Mouse (Mus musculus) urinary bladder, postnatal 10 days (tissue): Measurements from ENCODE around the gene Zfp871.

Source experiments
- DNase-seq: peaks from one replicate; pipeline ENCODE4 v3.0.0; 2022; ENCODE audit warnings: low spot score

Zfp871 gene

DNA sequence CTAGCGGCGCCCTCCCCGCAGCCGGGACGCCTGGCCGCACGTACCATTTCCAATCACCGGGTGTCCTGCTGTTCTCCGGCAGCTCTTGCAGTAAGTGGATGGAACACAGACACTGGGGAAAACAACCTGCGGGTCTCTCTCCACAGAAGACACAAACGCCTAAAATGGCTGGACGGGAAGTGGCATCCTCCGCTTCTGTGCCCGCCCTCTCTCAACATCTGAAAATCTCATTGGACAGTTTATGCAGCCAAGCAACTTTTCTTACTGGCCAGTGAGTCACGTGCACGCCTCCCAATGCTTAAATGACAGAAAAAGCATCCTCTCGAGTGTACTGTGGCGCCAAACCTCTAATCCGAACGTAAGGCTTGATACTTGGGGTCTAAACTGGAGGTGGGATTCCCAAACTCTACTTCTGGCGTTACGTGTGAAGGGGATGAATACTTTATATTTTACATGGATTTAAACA lies at the start of gene Zfp871:
Gene Zfp871, minus strand, starts transcription at position 194 of the 466 bp plus-strand sequence.
- DNase-seq = peak; percentile 20

DNA sequence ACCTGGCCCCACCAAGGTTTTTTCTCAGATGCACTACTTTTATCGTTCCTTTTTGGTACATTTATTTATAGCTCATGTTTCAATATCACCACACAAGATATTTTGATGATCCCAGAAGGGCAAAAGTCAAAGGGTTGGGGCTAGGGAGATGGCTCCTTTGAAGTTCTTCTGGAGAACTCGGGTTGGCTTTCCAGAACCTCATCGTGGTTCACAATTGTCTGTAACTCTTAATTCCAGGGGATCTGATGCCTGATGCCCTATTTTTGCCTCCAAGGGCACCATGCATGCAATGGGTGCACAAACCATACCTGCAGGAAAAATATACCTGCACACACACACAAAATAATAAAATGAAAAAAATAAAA lies 42.3 kb upstream of the Zfp871 start:
- no peak for DNase-seq

- no peak for DNase-seq
Observed at GRCm38 (mm10) chr17:32829540-32830417, 41.7 kb upstream of the Zfp871 start, which contains the start of gene Zfp799. Gene Zfp799, minus strand, starts transcription at chr17:32830261.

DNA sequence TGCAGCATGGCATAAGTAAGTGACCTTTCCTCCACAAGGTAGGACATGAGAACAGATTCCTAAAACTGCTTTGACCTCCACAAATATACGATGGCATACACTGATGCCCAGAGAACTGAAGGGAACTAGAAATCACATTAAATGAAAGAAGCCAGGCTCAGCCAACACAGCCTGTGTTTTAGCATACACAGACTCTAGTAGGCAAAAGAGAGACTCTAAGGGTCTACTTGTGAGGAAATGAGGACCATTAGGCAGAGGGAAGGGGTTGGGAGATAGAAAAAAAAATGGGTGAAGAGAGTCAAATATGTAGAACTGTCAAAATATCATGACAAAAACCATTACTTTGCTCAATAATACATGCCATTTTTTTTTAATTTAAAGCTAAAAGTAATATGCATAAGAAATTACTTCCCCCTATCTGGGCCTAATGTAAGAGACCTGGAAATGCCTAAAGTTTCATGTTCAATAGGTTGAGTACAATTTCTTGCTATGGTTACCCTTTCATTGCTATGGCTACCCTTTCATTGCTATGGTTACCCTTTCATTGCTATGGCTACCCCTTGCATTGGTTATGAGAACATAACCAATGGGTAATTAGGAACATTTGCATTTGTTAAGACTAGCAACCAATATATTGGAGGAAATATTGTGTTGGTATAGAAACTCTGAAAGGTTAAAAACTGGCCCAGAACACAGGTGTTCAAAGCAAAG lies 28.1 kb upstream of the Zfp871 start:
- DNase-seq = no peak

DNA sequence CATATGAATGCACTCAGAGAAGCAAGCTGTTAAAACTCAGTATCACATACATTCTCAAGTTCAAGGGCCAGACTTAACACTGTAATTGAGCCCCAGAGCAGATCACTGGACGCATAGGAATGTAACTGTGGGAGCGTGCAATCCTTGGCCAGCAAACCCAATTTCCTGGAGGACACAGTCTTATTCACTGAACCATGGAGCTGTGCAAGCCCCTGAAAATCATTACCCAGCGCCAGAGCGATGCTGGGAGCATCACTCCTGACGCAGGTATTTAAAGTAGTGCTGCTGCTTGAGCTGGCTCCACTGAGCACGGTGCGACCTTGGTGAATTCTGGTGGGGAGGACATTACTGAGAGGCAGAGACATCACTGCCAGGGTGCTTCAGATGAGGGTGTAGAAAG lies 26.0 kb upstream of the Zfp871 start:
- no peak for DNase-seq

DNA sequence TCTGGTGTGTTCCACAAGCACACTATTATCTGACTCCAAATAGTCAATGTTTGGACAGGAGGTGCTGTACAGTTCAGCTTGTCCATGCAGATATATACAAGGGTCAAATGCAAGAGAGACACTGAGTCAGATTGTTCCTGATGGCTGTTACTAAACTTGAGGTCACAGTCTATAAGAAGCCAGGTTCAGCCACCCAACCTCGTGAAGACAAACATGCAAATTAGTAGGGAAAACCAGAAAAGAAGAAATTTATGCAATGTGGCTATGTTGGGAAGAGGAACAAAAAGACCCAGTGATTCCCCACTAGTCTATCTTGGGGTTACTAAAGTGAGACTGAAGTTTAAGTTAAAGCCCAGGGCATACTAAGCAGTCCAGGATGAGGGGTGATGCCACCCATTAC lies 22.6 kb upstream of the Zfp871 start:
- no peak for DNase-seq

GRCm38 (mm10) chr17:32809544-32810374 lies 21.7 kb upstream of the Zfp871 start, which contains the start of gene Zfp811:
Gene Zfp811, minus strand, starts transcription at chr17:32809931.
- no peak for DNase-seq

DNA sequence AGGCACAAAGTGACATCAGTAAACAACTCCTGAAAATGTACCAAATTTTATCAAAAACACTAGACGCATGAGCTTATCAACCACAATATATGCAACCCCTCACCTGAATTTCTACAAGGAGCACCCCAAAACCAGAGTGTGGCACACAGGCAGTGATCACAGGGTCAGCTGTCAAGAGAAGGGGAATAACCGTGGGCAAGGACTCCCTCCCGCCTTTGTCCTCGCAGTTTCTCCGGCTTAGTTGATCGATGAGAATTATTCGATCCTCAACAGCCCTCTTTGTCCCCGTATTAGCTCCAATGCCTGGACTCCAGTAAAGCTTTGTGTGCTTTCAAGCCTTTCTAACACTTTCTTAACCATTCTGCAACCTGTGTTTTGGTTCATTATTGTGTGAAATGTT lies 20.8 kb upstream of the Zfp871 start:
- DNase-seq = no peak

- DNase-seq = no peak
Observed at GRCm38 (mm10) chr17:32789244-32789643, 1.2 kb upstream of the Zfp871 start.

GRCm38 (mm10) chr17:32788576-32788975 lies 489 bp upstream of the Zfp871 start:
- no peak for DNase-seq

GRCm38 (mm10) chr17:32787436-32788093 lies 522 bp downstream of the Zfp871 start:
- no peak for DNase-seq

DNA sequence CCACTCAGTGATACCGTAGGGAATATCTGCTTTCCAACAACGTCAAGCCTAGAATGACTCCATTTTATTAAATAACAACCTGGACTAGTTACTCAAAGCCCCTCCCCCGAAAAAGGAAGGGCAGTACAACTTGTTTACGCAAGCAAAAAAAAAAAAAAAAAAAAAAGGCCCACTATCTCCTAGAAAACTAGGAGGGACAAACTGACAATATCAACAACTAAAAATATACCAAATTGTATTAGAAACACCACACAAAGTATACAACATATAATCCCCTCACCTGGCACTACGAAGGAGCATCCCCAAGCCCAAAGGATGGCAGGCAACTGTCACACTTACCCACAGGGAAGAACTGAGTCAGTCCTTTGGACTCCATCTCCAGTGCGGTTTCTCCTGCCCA lies 1.1 kb downstream of the Zfp871 start:
- DNase-seq = no peak

DNA sequence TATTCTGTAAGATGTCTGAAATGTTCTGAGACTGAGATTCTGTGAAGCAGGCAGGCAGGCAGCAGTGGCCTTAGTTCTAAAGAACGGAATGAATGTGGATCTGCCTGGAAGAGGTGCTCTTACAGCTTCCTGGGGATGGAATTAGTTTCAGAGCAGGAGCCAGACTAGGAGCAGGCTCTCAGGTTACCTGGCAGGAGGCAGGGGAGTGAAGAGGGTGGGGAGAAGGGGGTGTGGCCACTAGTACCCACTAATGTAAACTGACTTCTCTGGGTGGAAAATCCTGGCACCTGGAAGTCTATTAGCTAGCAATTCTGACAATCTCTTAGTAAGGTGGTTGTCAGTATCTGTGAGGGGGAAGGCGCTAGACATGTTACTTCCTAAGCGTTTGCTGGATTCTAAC lies 2.4 kb downstream of the Zfp871 start:
- no peak for DNase-seq

DNA sequence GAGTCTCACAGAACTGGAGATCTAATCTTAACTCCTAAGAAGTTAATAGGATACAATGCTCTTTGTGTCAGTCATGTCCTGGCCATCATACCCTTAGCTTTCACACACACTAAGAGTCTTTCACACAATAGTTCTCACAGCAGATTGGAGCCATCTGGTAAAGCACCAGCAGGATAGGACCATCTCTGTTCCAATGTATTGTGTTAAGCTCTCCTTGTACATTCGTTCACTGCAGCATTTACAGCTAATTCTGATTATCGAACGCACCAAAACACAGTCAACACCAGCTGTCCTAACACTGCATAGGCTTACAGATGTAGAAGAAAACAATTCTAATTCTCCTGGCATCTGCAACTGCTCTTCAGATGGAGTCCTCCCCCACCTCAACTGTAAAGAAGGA lies 10.5 kb downstream of the Zfp871 start:
- DNase-seq = no peak

DNA sequence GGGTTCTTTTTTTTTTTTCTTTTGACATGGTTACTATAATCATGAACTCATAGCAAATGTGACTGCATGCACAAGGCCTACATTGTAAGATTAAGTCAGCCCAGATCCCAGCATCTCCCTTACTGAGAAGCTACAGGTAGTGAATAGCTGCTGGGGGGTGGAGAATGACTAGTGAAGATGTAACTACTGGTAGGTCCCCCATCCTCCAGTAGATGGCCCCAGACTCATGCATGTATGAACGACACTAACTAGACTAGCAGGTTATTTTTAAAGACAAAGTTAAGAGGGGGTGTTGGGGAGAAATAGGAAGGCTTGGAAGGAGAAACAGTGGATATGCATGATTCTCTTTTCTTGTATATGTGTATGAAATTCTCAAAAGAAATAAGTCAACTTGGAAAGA lies 16.9 kb downstream of the Zfp871 start:
- DNase-seq = no peak

DNA sequence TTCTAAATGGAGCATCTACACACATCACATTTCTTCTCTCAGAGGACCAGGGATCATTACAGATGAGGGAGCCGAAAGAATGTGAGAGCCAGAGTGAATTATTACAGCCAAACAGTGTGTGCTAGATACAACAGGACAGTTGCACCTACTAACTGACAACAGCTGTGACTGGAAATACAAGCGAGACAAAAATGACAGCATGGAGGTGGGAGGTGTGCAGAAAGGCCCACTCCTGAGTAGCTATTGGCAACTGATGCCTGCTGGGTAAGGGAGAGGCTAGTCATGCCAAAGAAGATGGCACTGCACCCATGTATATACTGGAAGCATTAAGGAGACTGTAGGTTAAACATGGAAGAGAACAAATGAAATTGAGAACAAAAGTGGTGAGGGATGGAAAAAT lies 21.7 kb downstream of the Zfp871 start:
- DNase-seq = no peak

GRCm38 (mm10) chr17:32757331-32757730 lies 30.8 kb downstream of the Zfp871 start:
- DNase-seq = no peak

DNA sequence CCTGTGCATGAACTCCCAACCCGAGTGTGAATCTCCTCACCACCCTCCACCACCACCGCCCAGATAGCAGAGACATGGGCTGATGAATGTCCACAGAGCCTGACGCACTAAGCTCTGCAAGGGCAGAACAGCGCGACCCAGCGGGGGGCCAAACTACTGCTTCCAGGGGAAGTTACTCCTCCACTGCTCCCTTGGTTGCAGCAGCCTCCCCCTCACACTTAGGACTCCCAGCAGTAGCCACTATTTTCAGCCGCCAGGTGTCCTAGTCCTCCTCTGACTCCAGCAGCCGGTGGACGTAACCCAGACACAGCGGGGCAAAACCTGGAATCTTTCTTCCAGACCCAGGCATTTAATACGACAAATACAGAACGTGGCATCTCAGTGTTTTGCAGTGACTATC lies 34.5 kb downstream of the Zfp871 start:
- no peak for DNase-seq

- no peak for DNase-seq
Observed at GRCm38 (mm10) chr17:32752813-32753360, 35.2 kb downstream of the Zfp871 start.

DNA sequence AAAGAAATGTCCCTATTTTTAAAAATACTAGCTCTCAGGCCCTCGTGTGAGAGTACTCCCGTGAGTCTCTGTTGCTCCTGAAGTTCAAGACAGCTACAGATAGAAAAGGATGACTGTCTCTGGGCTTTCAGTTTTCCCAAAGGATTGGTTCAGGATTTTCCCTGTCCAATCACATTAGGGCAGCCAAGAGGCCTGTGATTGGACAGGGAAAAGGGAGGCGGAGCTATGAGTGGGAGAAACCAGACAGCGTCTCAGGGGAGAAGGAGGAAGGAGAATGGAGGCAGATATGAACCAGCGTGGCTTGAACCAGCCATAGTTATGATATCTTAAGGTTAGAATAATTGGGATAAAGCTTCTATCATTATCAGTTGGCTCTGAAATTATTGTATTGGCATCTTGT lies 37.5 kb downstream of the Zfp871 start:
- no peak for DNase-seq

- no peak for DNase-seq
Observed at GRCm38 (mm10) chr17:32741057-32741456, 47.0 kb downstream of the Zfp871 start.
